Mouse (Mus musculus) lung, adult 2 months (tissue): Measurements from ENCODE around the gene Exosc5. TPM values are rescaled to one million over a fixed set of nuclear protein-coding genes. Genes with fewer than 3 reads are reported as not detected.

Source experiments
- DNase-seq: peaks from one replicate; pipeline ENCODE4 v3.0.0; 2022
- H3K4me1 ChIP-seq: fragments of 200-500 bp; 2 replicates; pipeline ENCODE4 v1.6.1; 2011; ENCODE audit warnings: low read length; ENCODE audit not compliant: control insufficient read depth, insufficient read depth
- H3K4me3 ChIP-seq: fragments of 200-500 bp; replicated peaks from 2 replicates; pipeline ENCODE3; 2011; ENCODE audit warnings: low read depth, mild to moderate bottlenecking, control low read depth, low read length; ENCODE audit errors: extremely low read depth
- CTCF ChIP-seq: fragments of 200-500 bp; IDR thresholded peaks from 2 replicates; pipeline ENCODE4 v1.5.1; 2011; ENCODE audit warnings: mild to moderate bottlenecking, low read length, control low read depth; ENCODE audit not compliant: insufficient read depth
- POLR2A ChIP-seq: fragments of 200-500 bp; IDR thresholded peaks from 2 replicates; pipeline ENCODE4 v1.6.1; 2011; ENCODE audit warnings: low read depth, mild to moderate bottlenecking, control low read depth, low read length, borderline replicate concordance; ENCODE audit errors: extremely low read depth
- WGBS: fragments of 180-500 bp; shearing (Covaris S2); methylation state at CpG from one replicate; pipeline ENCODE4 v1.1.7; 2018; 5-methylcytosine and 5-hydroxymethylcytosine counted together
- polyA plus RNA-seq: library from polyadenylated mRNA; depleted of rRNA; stranded (reverse); fragments of >200 nt; gene quantifications from 2 replicates; pipeline ENCODE4 v1.2.3, GENCODE M21; 2012

Exosc5 gene
- polyA plus RNA-seq, 1 experiment: 53.1 TPM

DNA sequence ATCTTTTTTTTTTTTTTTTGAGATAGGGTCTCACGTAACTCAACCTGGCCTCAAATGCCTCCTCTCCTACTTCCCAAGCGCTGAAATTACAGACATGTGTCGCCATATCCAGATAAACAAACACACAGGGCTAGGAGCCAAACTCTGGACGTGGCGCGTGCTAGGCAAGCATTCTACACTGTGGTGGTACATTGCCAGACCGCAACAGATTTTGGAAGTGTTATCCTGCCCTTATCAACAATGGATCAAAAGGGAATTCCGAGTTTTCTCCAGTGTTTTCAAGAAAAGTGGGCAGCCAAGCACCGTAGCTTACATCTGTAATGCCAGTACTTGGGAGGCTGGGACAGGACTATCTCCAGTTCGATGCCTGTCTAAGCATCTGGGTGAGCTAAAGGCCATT is 1.2 kb upstream of the Exosc5 start:
- Histone ChIP-seq H3K4me1 (peaks cover 5% of the 10 kb centered on the region), H3K4me3 (peak overlapping the region; percentile 97)
- no peak for DNase-seq
- TF ChIP-seq CTCF: no peak
- WGBS: 18% methylated on average over 10 of the region's 10 CpGs

DNA sequence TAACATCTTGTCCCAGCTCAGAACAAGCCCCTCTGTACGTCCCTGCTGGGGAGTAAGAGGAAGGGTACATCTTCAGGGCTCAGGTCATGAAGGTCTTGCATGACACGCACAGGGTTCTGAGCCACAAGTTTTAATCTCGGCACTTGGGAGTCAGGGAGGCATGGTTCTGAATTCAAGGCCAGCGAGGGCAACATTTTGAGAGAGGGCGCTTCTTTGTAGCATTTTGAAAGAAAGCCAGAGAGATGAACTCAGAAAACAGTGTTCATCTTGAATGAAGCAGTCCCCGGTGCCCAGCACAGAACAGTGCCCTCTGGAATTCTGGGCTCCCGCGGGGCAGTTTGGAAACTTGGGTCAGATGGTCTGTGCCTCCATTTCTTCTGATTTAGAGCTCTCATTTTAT is 7.4 kb downstream of the Exosc5 start:
- 95% methylated on average over 8 of the region's 8 CpGs for WGBS
- TF ChIP-seq CTCF (no peak), POLR2A (no peak)
- H3K4me1 ChIP-seq: no peaks in the 10 kb centered on the region
- DNase-seq: no peak
- H3K4me3 ChIP-seq: no peak overlapping the region

DNA sequence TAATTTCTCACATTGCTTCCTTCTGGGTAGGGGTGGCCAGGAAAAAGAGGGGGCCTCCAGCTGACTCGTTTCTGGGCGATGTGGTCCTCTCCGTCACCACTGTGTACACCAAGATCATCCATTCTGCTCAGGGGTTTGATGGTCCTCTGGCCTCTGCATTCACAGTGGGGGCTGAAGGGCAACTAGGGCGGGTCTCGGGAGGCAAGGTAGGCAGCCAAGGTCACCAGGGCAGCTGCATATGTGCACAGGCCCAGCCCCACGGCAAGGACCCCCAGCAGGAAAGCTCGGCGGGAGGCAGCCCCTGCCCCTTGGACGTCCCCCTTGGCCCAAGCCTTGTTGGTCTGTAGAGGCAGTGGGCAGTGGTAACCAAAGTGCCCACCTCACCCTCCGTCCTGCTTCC is 10.2 kb downstream of the Exosc5 start:
- WGBS: 87% methylated on average over 10 of the region's 10 CpGs
- no peak for DNase-seq
- TF ChIP-seq POLR2A: no peak
- no peak for TF ChIP-seq CTCF
- Histone ChIP-seq H3K4me1 (no peaks in the 10 kb centered on the region), H3K4me3 (no peak overlapping the region)

DNA sequence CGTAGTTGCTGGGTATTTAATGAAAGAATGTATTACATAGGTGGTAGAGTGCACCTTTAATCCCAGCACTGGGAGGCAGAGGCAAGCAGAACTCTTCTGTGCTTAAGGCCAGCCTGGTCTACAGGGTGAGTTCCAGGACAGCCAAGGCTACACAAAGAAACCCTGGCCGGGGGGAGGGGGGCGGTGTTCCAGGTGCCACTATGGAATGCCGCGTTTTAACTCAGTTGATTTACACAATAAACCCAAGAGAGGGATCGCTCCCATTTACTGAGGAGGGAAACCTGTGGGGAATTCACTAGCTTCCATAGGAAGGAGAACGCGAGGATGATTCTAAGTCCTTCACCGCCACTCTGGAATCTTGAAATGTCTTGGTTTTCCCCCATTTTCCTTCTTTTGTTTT is 10.7 kb downstream of the Exosc5 start:
- WGBS: 82% methylated on average over 9 of the region's 9 CpGs
- no peak for DNase-seq
- Histone ChIP-seq H3K4me1 (no peaks in the 10 kb centered on the region), H3K4me3 (no peak overlapping the region)
- no peak for TF ChIP-seq POLR2A
- TF ChIP-seq CTCF: no peak

DNA sequence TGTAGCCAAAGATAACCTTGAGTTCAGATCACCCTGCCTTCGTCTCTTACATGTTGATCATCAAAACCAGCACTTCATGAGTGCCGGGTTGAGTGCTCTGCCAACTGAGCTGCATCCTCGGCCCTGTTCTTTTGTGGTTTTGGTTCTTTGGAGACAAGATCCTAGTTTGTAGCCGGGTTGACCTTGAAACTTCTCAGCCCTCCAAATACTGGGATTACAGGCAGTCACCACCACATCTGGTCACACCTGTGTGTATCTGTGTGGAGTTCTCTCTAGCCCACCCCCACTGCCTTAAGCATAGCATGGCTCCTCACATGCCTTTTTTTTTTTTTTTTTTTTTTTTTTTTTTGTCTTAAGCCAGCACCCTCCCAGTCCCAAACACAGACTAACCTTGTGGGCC is 11.1 kb downstream of the Exosc5 start:
- WGBS: 92% methylated on average over 4 of the region's 4 CpGs
- no peak overlapping the region for H3K4me3 ChIP-seq
- TF ChIP-seq POLR2A (no peak), CTCF (no peak)

GRCm38 (mm10) chr7:25671686-25672085 is 12.7 kb downstream of the Exosc5 start:
- Histone ChIP-seq H3K4me3 (no peak overlapping the region), H3K4me1 (peaks cover 5% of the 10 kb centered on the region)
- TF ChIP-seq POLR2A: no peak
- no peak for TF ChIP-seq CTCF
- 53% methylated on average over 2 of the region's 2 CpGs for WGBS
- DNase-seq: no peak

More for the DNA sequence above, 11.1 kb downstream of the Exosc5 start:
- peaks cover 3% of the 10 kb centered on the region; the same call in 1 of the 2 replicates for H3K4me1 ChIP-seq
- no peak for DNase-seq

GRCm38 (mm10) chr7:25672442-25672841 is 13.5 kb downstream of the Exosc5 start:
- DNase-seq: no peak
- 50% methylated on average over 4 of the region's 4 CpGs for WGBS
- H3K4me1 ChIP-seq: peaks cover 5% of the 10 kb centered on the region
- no peak overlapping the region for H3K4me3 ChIP-seq
- no peak for TF ChIP-seq POLR2A
- TF ChIP-seq CTCF: no peak

DNA sequence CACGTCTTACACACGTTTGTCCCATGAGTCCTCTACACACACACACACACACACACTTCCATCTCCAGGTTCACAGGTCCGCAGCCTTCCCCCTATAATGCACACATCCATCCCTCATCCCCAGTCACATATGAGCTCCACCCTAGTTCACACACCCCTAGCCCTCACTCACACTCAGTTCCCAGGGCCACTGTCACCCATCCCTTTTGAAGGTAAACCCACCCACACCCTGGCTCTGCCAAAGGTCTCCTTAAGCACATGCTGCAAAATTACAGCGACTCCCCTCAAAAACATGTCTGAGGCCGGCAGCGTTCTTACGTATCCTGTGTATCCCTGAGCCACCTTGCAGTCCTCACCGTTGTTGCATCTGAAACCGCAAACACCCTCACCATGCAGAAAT is 15.3 kb downstream of the Exosc5 start:
- no peak overlapping the region for H3K4me3 ChIP-seq
- TF ChIP-seq CTCF: no peak
- no peak for TF ChIP-seq POLR2A

GRCm38 (mm10) chr7:25674719-25675300 is 15.8 kb downstream of the Exosc5 start, which contains the start of gene Tmem91:
Gene Tmem91, minus strand, starts transcription at chr7:25675166.
- H3K4me3 ChIP-seq: no peak within 1 kb of the TSS
- TF ChIP-seq CTCF (no peak), POLR2A (no peak)
- WGBS: 2% methylated on average over 29 of the region's 29 CpGs
- DNase-seq: no peak
- peaks cover 5% of the 10 kb centered on the region for H3K4me1 ChIP-seq

More for the DNA sequence above, 15.3 kb downstream of the Exosc5 start:
- 24% methylated on average over 9 of the region's 9 CpGs for WGBS
- DNase-seq: no peak
- peaks cover 5% of the 10 kb centered on the region for H3K4me1 ChIP-seq

DNA sequence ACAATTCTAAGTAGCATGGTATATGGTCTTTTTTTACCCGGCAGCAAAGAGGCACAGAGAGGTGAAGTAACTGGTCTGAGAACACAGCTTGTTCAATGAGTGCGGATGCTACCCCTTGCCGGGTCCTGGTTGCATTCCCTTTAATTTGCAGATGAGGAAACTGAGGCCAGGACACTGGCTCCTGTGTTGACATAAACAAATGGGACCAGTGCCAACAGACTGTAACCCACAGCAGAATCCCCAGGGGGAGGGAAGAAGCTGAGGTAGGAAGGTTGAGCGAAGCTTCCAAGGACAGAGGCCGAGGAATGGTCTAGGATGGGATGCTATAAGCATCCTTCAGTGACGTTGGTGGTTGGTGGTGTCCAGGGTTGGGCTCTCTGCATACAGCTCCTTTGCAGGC is 16.4 kb downstream of the Exosc5 start:
- no peak for DNase-seq
- WGBS: 55% methylated on average over 6 of the region's 6 CpGs
- Histone ChIP-seq H3K4me1 (peaks cover 5% of the 10 kb centered on the region), H3K4me3 (no peak overlapping the region)
- TF ChIP-seq POLR2A (no peak), CTCF (no peak)
